Mouse (Mus musculus) urinary bladder, adult 18-20 months (tissue): Measurements from ENCODE around the gene Gm16253.
A peak's percentile ranks its signal among the peaks of the same experiment; 100 is the strongest.

Source experiments
- DNase-seq, 2 experiments: peaks; one replicate each; pipeline ENCODE4 v3.0.0; 2022; ENCODE audit warnings: low spot score in 2 of 2, mixed read lengths in 2 of 2

The Gm16253 gene

DNA sequence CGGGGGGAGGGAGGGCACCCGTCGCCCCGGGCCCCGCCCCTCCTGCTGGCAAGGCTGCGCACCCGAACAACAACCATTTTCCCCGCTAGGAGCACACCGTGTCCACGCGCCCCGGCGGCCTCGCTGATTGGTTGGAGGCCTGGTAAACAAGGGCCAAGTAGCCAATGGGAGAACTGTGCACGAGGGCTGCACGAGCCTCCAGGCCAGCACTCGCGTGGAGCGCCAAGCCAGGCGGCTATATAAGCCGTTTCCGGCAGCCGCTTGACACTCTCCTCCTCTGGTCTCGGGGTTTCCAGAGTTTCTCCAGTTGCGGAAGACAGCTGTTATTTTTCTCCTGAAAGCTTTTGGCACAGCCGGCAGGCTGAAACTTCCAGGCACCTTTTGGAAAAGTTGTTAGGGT lies 19.1 kb upstream of the Gm16253 start, which contains the start of gene Txnip:
Gene Txnip (plus strand): TSS at position 264 of the 400 bp plus-strand sequence.
- peak; percentile 99 to 100 for DNase-seq

DNA sequence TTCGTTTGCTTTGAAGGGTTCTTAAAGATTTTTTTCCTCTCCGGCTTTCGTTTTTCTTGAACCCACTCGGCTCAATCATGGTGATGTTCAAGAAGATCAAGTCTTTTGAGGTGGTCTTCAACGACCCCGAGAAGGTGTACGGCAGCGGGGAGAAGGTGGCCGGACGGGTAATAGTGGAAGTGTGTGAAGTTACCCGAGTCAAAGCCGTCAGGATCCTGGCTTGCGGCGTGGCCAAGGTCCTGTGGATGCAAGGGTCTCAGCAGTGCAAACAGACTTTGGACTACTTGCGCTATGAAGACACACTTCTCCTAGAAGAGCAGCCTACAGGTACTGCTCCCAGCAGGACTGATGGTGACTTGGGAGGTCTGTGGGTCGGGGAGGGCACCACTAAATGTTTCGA lies 18.6 kb upstream of the Gm16253 start:
- no peak for DNase-seq

DNA sequence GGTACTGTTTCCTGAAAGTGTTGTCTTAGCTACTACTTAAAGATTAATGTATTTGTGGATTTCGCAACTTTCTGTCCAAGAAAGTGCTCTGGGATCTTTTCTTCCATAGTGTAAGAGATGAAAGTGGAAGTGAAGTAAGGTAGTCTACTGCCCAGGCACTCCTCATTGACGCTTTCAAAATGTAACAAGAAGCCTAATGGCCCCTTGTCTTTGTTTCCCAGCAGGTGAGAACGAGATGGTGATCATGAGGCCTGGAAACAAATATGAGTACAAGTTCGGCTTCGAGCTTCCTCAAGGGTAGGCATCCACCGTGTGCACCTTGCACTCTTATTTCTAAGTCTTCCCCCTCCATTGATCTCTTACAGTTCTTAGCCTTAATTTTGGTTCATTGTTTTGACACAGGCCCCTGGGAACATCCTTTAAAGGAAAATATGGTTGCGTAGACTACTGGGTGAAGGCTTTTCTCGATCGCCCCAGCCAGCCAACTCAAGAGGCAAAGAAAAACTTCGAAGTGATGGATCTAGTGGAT lies 18.1 kb upstream of the Gm16253 start:
- no peak for DNase-seq

- DNase-seq: no peak
These were observed 17.3 kb upstream of the Gm16253 start for GRCm38 (mm10) chr3:96559398-96559910.

DNA sequence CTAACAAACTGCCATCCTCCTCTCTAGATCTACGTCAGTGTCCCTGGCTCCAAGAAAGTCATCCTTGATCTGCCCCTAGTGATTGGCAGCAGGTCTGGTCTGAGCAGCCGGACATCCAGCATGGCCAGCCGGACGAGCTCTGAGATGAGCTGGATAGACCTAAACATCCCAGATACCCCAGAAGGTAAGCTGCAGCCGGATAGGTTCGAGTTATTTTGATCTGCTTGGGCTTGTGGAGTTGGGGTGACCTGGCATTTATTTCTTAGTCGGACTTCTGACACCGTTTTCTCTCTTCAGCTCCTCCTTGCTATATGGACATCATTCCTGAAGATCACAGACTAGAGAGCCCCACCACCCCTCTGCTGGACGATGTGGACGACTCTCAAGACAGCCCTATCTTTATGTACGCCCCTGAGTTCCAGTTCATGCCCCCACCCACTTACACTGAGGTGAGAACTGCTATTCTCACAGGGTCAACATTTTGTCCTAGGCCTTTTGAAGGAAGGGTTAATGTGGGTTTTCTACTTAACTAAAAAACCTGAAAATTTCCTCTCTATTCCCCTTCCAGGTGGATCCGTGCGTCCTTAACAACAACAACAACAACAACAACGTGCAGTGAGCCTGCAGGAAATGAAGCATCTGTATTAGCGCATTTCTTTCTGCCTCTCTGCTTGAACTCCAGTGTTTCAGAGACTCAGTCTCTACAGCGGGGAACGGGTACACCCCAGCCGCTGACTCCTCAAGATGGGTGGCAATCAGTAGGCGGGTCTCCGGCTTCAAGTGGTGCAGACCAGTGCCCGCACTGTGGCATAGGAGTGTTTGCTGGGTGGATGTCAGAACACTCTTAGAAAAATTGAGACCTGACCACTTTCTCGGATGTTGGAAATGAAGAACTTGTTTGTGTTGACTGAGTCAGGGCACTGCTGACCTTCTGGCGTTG lies 16.6 kb upstream of the Gm16253 start:
- DNase-seq: no peak

- no peak for DNase-seq
These were observed 15.7 kb upstream of the Gm16253 start for GRCm38 (mm10) chr3:96560881-96561668.

GRCm38 (mm10) chr3:96561946-96562681 lies 14.7 kb upstream of the Gm16253 start:
- DNase-seq: no peak

DNA sequence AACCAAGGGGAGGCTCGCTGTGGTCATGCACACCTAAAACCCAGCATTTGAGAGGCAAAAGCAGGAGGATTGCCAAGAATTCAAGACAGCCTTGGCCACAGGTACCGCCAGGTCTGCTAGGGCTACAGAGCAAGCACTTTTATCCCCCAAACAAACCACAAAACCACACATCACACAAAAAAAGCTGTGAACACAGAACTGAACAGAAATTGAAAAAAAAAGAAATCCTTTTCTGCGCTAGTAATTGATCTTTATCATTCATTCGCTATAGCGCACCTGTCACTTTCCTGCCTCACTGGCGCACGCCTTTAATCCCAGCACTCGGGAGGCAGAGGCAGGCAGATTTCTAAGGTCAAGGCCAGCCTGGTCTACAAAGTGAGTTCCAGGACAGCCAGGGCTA lies 13.5 kb upstream of the Gm16253 start:
- DNase-seq: no peak

DNA sequence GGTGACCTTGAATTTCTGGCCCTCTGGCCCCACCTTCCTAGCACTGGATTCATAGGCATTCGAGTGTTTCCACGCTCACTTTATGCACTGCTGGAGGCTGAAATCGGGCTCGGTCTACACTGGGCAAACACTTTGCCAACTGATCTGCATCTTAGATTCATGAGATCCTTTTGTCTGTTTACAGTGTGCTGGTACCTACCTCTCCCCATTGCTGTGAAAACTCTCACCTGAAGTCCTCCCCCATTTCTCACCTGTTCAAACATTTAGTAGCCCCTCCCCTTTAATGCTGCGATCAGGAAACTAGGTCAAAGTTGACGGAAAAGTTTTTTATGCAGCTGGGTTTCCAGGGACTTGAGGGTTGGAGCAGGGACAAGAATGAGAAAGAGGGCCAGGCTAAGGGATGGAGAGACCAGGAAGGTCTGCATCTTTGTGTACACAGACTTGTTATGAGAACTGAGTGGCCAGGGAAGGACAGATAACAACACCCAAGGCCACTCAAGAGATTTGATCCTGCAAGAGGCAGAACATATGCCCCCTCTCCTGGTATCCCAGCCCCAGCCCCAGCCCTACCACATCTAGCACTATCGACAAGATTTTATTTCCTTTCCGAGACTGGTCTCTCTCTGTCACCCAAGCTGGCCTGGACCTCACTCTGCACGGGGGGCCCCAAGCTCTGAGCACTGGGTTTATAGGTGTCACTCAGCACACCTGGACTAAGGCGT lies 12.7 kb upstream of the Gm16253 start:
- DNase-seq: no peak

GRCm38 (mm10) chr3:96564633-96565032 lies 12.2 kb upstream of the Gm16253 start:
- DNase-seq: no peak

GRCm38 (mm10) chr3:96565105-96565504 lies 11.7 kb upstream of the Gm16253 start:
- DNase-seq: no peak

DNA sequence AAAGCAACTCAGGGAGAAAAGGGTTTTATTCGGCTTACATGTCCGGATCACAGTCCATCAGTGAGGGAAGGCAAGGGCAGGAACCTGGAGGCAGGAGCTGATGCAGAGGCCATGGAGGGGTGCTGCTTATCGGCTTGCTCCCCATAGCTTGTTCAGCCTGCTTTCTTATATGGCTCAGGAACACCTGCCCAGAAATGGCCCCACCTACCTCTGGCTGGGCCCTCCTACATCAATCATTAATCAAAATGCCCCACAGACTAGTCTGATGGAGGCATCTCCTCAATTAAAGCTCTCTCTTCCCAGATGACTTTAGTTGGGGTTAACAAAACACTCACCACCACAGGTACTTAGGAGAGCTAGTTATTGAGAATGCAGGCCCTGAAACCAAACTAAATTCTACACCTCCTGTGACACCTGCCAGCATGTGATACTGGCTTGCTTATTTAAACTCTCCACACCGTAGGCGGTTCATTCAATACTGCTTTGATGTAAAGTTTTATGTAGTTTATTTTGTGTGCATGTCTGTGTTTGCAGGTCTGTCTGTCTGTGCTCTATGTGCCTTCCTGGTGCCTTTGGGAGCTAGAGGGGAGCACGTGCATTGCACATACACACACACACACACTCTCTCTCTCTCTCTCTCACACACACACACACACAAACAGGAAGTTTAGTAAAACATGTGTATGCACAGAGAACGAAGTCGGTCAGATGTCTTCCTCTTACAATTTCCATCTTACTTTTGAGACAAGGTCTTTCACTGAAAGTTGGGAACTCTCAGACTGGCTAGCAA lies 9.9 kb upstream of the Gm16253 start:
- DNase-seq: no peak

DNA sequence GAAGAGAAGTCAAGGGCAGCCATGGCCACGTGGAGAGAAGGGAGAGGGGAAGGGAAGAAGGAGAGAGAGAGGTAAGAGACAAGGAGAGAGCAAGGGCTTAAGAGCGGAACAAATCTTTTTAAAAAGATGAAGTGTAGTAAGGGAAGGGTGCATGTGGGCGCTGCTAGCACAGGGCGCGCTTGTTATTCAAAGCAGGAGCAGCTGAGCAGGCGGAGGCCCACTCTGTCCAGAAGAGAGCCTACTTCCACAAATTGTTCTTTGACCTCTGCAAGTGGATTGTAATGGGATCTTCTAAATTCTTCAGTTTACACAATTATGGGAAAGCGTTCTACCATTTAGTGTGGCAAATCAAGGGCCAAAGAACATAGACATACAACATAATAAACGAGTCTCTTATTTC lies 8.2 kb upstream of the Gm16253 start:
- no peak for DNase-seq

DNA sequence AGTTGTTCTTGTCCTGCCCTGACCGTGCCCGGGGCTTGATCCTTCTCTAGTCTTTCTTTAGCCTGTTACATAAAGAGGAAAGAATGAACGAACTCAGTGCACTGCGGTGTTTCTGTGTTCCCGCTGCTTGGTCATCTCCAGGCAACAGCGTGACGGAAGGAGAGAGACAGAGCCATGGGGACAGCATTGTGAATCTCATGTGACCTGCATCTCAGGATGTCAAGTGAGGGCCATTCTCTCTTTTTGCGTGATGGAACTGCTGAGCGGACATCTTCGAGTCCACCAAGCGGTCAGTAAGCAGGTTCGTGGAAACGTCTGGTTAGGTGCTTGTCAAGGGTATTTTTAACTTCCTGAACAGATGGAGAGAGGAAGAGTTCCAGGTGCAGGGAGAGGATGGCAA lies 7.3 kb upstream of the Gm16253 start:
- DNase-seq: no peak

DNA sequence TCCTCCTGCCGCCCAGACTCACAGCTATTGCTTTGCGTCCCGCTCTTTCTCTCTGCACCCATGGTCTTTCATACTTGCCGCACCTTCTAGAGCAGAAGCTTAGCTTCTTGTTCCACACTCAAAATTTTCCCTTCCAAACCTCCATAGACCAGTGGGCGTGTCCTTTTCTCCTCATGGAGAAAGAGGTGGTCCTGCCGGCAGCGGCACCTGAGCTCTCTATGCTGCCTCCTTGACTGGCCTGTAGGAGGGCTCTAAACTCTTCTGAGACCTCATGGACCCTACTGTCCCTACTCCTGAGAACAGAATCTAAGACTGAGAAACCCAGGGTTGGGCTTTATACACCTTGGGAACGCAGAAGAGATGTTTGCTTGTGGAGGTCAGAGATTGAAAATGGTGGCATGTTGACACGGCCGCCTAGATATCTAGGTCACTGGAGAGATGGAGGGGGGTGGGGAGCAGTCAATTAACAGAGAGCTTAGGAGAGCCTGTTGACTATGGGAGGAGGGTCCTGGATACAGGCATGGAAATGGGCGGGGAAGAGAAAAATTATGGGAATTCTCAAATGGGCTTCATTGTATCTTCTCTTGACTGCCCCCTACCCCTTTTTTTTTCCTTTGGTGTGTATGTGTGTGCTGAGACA lies 6.7 kb upstream of the Gm16253 start:
- DNase-seq: no peak

GRCm38 (mm10) chr3:96570643-96571042 lies 6.1 kb upstream of the Gm16253 start:
- no peak for DNase-seq

DNA sequence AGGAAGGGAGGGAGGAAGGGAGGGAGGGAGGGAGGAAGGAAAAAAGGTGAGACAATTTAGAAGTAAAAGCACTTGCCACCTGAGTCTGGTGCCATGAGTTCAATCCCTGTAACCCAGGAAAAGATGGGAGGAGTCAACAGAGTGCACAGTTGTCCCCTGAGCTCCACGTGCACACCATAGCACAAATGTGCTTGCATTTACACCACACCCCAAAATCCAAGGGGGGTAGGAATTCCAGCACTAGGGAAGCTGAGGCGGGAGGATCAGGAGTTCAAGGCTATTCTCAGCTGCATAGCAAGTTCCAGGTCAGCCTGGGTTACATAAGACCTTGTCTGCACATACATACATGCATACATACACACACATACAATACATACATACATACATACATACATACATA lies 5.4 kb upstream of the Gm16253 start:
- DNase-seq: no peak

DNA sequence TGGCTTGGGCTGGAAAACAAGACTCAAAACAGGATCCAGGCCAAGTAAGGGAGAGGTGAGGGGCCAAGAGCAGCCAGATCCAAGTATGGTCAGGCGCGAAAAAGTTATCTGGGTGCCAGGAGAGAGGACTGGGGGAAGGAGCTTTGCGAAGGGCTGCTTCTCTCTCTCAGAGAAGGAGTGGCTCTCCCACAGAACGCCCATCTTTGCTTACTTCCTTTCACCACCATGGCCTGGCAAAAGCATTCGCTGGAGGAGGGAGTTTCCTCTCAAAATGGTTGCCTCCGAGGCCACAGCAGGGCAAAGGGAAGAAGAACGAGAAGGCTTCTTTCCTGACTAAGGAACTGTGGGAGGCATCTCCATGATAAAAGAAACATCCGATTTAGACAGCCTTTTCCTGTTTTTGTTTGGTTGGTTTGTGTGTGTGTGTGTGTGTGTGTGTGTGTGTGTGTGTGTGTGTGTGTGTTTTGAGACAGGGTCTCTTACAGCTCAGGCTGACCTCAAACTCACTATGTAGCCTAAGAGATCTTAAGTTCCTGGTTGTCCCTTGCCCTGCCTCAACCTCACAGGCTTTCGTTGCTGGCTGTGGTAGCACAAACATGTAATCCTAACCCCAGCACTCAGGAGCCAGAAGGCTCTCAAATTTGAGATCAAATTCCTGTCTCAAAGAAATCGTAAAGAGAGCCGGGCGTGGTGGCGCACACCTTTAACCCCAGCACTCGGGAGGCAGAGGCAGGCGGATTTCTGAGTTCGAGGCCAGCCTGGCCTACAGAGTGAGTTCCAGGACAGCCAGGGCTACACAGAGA lies 4.7 kb upstream of the Gm16253 start:
- no peak for DNase-seq
